Comparison of ENCODE assay signal across 8 mouse cellular contexts in the genomic region with DNA sequence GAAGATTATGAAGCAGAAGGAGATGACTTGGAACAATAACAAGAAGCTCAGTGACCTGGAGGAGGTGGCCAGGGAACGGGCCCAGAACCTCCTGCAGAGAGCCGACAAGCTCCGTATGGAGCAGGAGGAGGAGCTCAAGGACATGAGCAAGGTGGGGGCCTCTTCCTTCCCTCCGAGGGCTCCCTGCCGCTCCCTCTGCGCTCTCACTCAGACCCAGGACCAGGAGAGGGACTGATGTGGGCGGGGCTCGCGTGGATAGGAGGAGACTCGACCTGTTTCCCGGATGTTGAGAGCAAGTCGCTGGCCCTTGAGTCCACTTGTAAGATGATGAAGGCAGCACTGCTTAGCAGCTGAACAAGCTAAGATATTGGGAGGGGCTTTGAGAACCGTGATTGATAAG. TPM values are rescaled to one million over a fixed set of nuclear protein-coding genes. Genes with fewer than 3 reads are reported as not detected.
DNase-seq lines count a peak whose midpoint lies in the region; ATAC-seq and TF ChIP-seq lines count a peak whose summit lies in the region.

No protein-coding gene starts in this region.

- H3K4me3 ChIP-seq in E14TG2a.4 (replicated peaks; ENCODE audit: low read length): peak overlapping the region; percentile 60
- H3K4me3 ChIP-seq in forebrain, embryonic 13.5 days: peak overlapping the region; percentile 8; the same call in 1 of the 2 replicates
- peak overlapping the region; percentile 21 for H3K4me3 ChIP-seq in midbrain, embryonic 13.5 days (replicated peaks)

- TF ChIP-seq CTCF in E14TG2a.4 (conservative IDR thresholded peaks at IDR 0.05; ENCODE audit: low read length): no peak

- ATAC-seq in forebrain, embryonic 13.5 days: peak; percentile 41
- peak; percentile 75 for ATAC-seq in midbrain, embryonic 13.5 days
- ATAC-seq in monocyte, adult 5-6 weeks (replicated peaks; ENCODE audit: insufficient number of reproducible peaks, low FRiP score, low TSS enrichment, poor library complexity, severe bottlenecking): no peak

- H3K4me1 ChIP-seq in E14TG2a.4 (replicated peaks; ENCODE audit: low read depth, low read length): peaks cover 46% of the 10 kb centered on the region
- H3K4me1 ChIP-seq in forebrain, embryonic 13.5 days: peaks cover 25% of the 10 kb centered on the region
- H3K4me1 ChIP-seq in midbrain, embryonic 13.5 days (replicated peaks): peaks cover 35% of the 10 kb centered on the region

- H3K4me2 ChIP-seq in forebrain, embryonic 13.5 days: peak overlapping the region; percentile 44
- peak overlapping the region; percentile 49 for H3K4me2 ChIP-seq in midbrain, embryonic 13.5 days (replicated peaks)

- intact Hi-C loops in left cerebral cortex, postnatal 25 days (cut with DNase I): no loop called here

- no peaks in the 10 kb centered on the region for H3K36me3 ChIP-seq in E14TG2a.4 (ENCODE audit: insufficient read depth, low read length)
- no peaks in the 10 kb centered on the region for H3K36me3 ChIP-seq in forebrain, embryonic 13.5 days (ENCODE audit: poor library complexity, severe bottlenecking)
- no peaks in the 10 kb centered on the region for H3K36me3 ChIP-seq in midbrain, embryonic 13.5 days

- H3K27ac ChIP-seq in forebrain, embryonic 13.5 days: no peak overlapping the region
- no peak overlapping the region for H3K27ac ChIP-seq in midbrain, embryonic 13.5 days

- WGBS in forebrain, embryonic 13.5 days: 4% methylated on average over 13 of the region's 13 CpGs
- 2% methylated on average over 13 of the region's 13 CpGs for WGBS in midbrain, embryonic 13.5 days

- H3K9ac ChIP-seq in forebrain, embryonic 13.5 days: 0 out of 2 replicates have a peak overlapping the region, but pooled peaks have one; percentile 23
- peak overlapping the region; percentile 33; the same call in 1 of the 2 replicates for H3K9ac ChIP-seq in midbrain, embryonic 13.5 days (replicated peaks)

- peak; percentile 52 for DNase-seq in adrenal gland, postnatal 36 days
- peak; percentile 68 for DNase-seq in kidney, postnatal 10 days
- DNase-seq in left cerebral cortex, postnatal 25 days (ENCODE audit: low spot score in 2 of 2): no peak
- no peak for DNase-seq in gastrocnemius, postnatal 10 days

- H3K27me3 ChIP-seq in E14TG2a.4 (ENCODE audit: insufficient read depth, low read length): peaks cover 67% of the 10 kb centered on the region
- H3K27me3 ChIP-seq in forebrain, embryonic 13.5 days: peaks cover 12% of the 10 kb centered on the region
- peaks cover 10% of the 10 kb centered on the region; the same call in 1 of the 2 replicates for H3K27me3 ChIP-seq in midbrain, embryonic 13.5 days

- no peaks in the 10 kb centered on the region for H3K9me3 ChIP-seq in E14TG2a.4 (ENCODE audit: low read length)
- H3K9me3 ChIP-seq in forebrain, embryonic 13.5 days (replicated peaks): no peaks in the 10 kb centered on the region
- H3K9me3 ChIP-seq in midbrain, embryonic 13.5 days: no peaks in the 10 kb centered on the region

RNA-seq across cellular contexts. Expression of gene Cfap45, which starts 11.9 kb away (rescaled TPM):
- under 1 TPM; 0.30 to 0.89 TPM for total RNA-seq in adrenal gland, postnatal 36 days (2021)
- polyA plus RNA-seq in forebrain, embryonic 13.5 days (2015; fragmentation: Nextera tagmentation; extraction: Ambion mirVana): 1.4 and 2.2 TPM in 2 replicates
- polyA plus RNA-seq in midbrain, embryonic 13.5 days (2015; fragmentation: Nextera tagmentation; extraction: Ambion mirVana): 1.9 and 2.0 TPM in 2 replicates
- total RNA-seq in left cerebral cortex, postnatal 25 days (2021): 1 to 10 TPM; 3.7 to 4.5 TPM
- total RNA-seq in gastrocnemius, postnatal 10 days (2021): 1 to 10 TPM in 1 of 2 experiments, under 1 TPM in 1; 0.75 to 1.1 TPM
- 7.5 TPM in 1 of 3 replicates, not detected in the others for total RNA-seq in monocyte, adult 5-6 weeks (2017)

RNA-seq across cellular contexts. Expression of gene Vsig8, which starts 23.2 kb away (rescaled TPM):
- total RNA-seq in adrenal gland, postnatal 36 days (2021): under 1 TPM in 1 of 2 experiments, not detected in 1; 0.16 TPM
- 0.11 and 0.14 TPM in 2 replicates for polyA plus RNA-seq in forebrain, embryonic 13.5 days (2015; fragmentation: Nextera tagmentation; extraction: Ambion mirVana)
- 0.20 TPM in 1 of 2 replicates, not detected in the other for polyA plus RNA-seq in midbrain, embryonic 13.5 days (2015; fragmentation: Nextera tagmentation; extraction: Ambion mirVana)
- total RNA-seq in left cerebral cortex, postnatal 25 days (2021): under 1 TPM; 0.32 to 0.37 TPM
- total RNA-seq in gastrocnemius, postnatal 10 days (2021): not detected
- total RNA-seq in monocyte, adult 5-6 weeks (2017): not detected in 3 replicates

RNA-seq across cellular contexts. Expression of gene Tagln2, which starts 32.7 kb away (rescaled TPM):
- 10 to 100 TPM; 90.5 to 91.7 TPM for total RNA-seq in adrenal gland, postnatal 36 days (2021)
- polyA plus RNA-seq in forebrain, embryonic 13.5 days (2015; fragmentation: Nextera tagmentation; extraction: Ambion mirVana): 52.9 and 55.8 TPM in 2 replicates
- polyA plus RNA-seq in midbrain, embryonic 13.5 days (2015; fragmentation: Nextera tagmentation; extraction: Ambion mirVana): 44.0 and 49.9 TPM in 2 replicates
- 10 to 100 TPM in 1 of 2 experiments, 1 to 10 TPM in 1; 10.0 to 10.8 TPM for total RNA-seq in left cerebral cortex, postnatal 25 days (2021)
- 10 to 100 TPM; 75.0 to 98.1 TPM for total RNA-seq in gastrocnemius, postnatal 10 days (2021)
- total RNA-seq in monocyte, adult 5-6 weeks (2017): 185 to 298 TPM (median 202 TPM) in 3 replicates

RNA-seq across cellular contexts. Expression of gene Igsf9, which starts 51.0 kb away (rescaled TPM):
- 1 to 10 TPM; 1.6 to 1.8 TPM for total RNA-seq in adrenal gland, postnatal 36 days (2021)
- polyA plus RNA-seq in forebrain, embryonic 13.5 days (2015; fragmentation: Nextera tagmentation; extraction: Ambion mirVana): 78.7 and 90.7 TPM in 2 replicates
- polyA plus RNA-seq in midbrain, embryonic 13.5 days (2015; fragmentation: Nextera tagmentation; extraction: Ambion mirVana): 89.0 and 94.9 TPM in 2 replicates
- total RNA-seq in left cerebral cortex, postnatal 25 days (2021): 10 to 100 TPM in 1 of 2 experiments, 1 to 10 TPM in 1; 8.7 to 11.1 TPM
- total RNA-seq in gastrocnemius, postnatal 10 days (2021): under 1 TPM; 0.56 to 0.86 TPM
- 1.1 to 6.0 TPM (median 1.2 TPM) in 3 replicates for total RNA-seq in monocyte, adult 5-6 weeks (2017)

RNA-seq across cellular contexts. Expression of gene Slamf9, which starts 57.4 kb away (rescaled TPM):
- 1 to 10 TPM; 2.3 to 4.5 TPM for total RNA-seq in adrenal gland, postnatal 36 days (2021)
- 0.21 and 0.23 TPM in 2 replicates for polyA plus RNA-seq in forebrain, embryonic 13.5 days (2015; fragmentation: Nextera tagmentation; extraction: Ambion mirVana)
- polyA plus RNA-seq in midbrain, embryonic 13.5 days (2015; fragmentation: Nextera tagmentation; extraction: Ambion mirVana): 0.31 TPM in 1 of 2 replicates, not detected in the other
- total RNA-seq in left cerebral cortex, postnatal 25 days (2021): under 1 TPM; 0.41 to 0.46 TPM
- under 1 TPM; 0.42 to 0.72 TPM for total RNA-seq in gastrocnemius, postnatal 10 days (2021)
- total RNA-seq in monocyte, adult 5-6 weeks (2017): 17.0 to 25.6 TPM (median 21.4 TPM) in 3 replicates

Comparison
In these comparisons a context has a peak if more than half of its experiments do, and no peak if none do; other contexts are left out.
1. H3K4me3 ChIP-seq: peak in every context shown above with its lines; median percentile 60 in E14TG2a.4; 21 in midbrain, embryonic 13.5 days; 8 in forebrain, embryonic 13.5 days.
2. DNase-seq: peak in adrenal gland, postnatal 36 days (2 of 2) and kidney, postnatal 10 days (single experiment); none in left cerebral cortex, postnatal 25 days (0 of 2) and gastrocnemius, postnatal 10 days (single experiment).
3. RNA of gene Tagln2, which starts 32.7 kb away (total RNA-seq): 185 to 298 TPM in monocyte, adult 5-6 weeks, 75.0 to 98.1 TPM in gastrocnemius, postnatal 10 days and 90.5 to 91.7 TPM in adrenal gland, postnatal 36 days; 10.0 to 10.8 TPM in left cerebral cortex, postnatal 25 days; every median in the first group is over 4 times any median in the second.